Mouse (Mus musculus) kidney, adult 2 months (tissue): Measurements from ENCODE around the gene Ccdc188.

Experiments
- CTCF ChIP-seq: fragments of 200-500 bp; conservative IDR thresholded peaks from 2 replicates; pipeline ENCODE4 v1.5.1; 2011; ENCODE audit warnings: low read depth, mild to moderate bottlenecking, control low read depth, low read length, moderate library complexity, mixed read lengths; ENCODE audit not compliant: insufficient read depth, insufficient read length
- POLR2A ChIP-seq: fragments of 200-500 bp; IDR thresholded peaks from one replicate; pipeline ENCODE4 v1.6.1; 2011; ENCODE audit warnings: low read depth, low read length, control low read depth

DNA sequence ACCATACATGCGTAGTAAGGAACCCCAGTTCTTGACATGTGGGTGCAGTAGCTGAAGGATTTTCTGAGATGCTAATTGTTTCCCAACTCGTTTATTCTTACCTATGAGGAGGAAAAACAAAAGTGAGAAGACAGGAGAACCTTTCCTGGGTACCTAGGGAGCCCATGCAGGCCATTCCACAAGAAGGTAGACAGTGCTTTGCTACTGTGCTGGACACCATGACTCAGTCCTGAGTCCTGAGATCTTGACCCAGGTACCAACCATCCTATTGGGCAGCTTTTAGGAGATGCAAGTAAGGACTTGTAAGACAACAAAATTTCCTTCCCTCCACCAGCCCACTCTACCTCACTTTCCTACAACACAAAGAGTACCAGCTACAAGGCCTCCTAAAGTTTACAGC is 40.5 kb downstream of the Ccdc188 start, which contains the start of gene Gm49776:
- TF ChIP-seq POLR2A, result no peak
- no peak for TF ChIP-seq CTCF
